Mouse (Mus musculus) kidney, embryonic 16.5 days (tissue): ENCODE measurements around the gene Atxn7l3. TPM values are rescaled to one million over a fixed set of nuclear protein-coding genes. Genes with fewer than 3 reads are reported as not detected.
A peak's percentile ranks its signal among the peaks of the same experiment; 100 is the strongest.

ENCODE experiments used
- ATAC-seq: fragments of 200-750 bp; cut with Nextera tagmentation; 2 replicates; pipeline ENCODE4 v1.8.0; 2017; ENCODE audit warnings: moderate TSS enrichment; ENCODE audit not compliant: low FRiP score, low TSS enrichment
- H3K27ac ChIP-seq: fragments of 300-500 bp; sonication (generic); 2 replicates; pipeline ENCODE4 v1.5.1; 2014; ENCODE audit warnings: low read length
- H3K27me3 ChIP-seq: fragments of 300-500 bp; sonication (generic); 2 replicates; pipeline ENCODE4 v1.6.1; 2014; ENCODE audit warnings: low read length, control low read depth, mixed read lengths; ENCODE audit not compliant: insufficient read depth
- H3K36me3 ChIP-seq: fragments of 300-500 bp; sonication (generic); 2 replicates; pipeline ENCODE4 v1.6.1; 2014; ENCODE audit warnings: low read length, control low read depth, mixed read lengths; ENCODE audit not compliant: insufficient read depth
- H3K4me1 ChIP-seq: fragments of 300-500 bp; sonication (generic); 2 replicates; pipeline ENCODE4 v1.6.1; 2014; ENCODE audit warnings: low read length, control low read depth, mixed read lengths; ENCODE audit not compliant: insufficient read depth
- H3K4me2 ChIP-seq: fragments of 300-500 bp; sonication (generic); replicated peaks from 2 replicates; pipeline ENCODE4 v1.6.1; 2014; ENCODE audit warnings: low read depth, low read length
- H3K4me3 ChIP-seq: fragments of 300-500 bp; sonication (generic); 2 replicates; pipeline ENCODE4 v1.5.1; 2014; ENCODE audit warnings: mild to moderate bottlenecking, low read length
- H3K9ac ChIP-seq: fragments of 300-500 bp; sonication (generic); replicated peaks from 2 replicates; pipeline ENCODE4 v1.6.1; 2014; ENCODE audit warnings: low read length
- H3K9me3 ChIP-seq: fragments of 300-500 bp; sonication (generic); 2 replicates; pipeline ENCODE4 v1.6.1; 2016; ENCODE audit warnings: low read length, control low read depth
- WGBS: fragments of 180-500 bp; shearing (Covaris S2); extraction: QIAGEN DNeasy Blood & Tissue Kit; methylation state at CpG from one replicate; pipeline ENCODE4 v1.1.7; 2014; 5-methylcytosine and 5-hydroxymethylcytosine counted together
- polyA plus RNA-seq: library from polyadenylated mRNA; unstranded; fragments of >200 nt; fragmentation: Nextera tagmentation; extraction: Ambion mirVana; gene quantifications from 2 replicates; pipeline ENCODE4 v1.2.1, GENCODE M21; 2015

Gene Atxn7l3
- polyA plus RNA-seq, 1 experiment from 2014 or later, result 13.3 TPM

DNA sequence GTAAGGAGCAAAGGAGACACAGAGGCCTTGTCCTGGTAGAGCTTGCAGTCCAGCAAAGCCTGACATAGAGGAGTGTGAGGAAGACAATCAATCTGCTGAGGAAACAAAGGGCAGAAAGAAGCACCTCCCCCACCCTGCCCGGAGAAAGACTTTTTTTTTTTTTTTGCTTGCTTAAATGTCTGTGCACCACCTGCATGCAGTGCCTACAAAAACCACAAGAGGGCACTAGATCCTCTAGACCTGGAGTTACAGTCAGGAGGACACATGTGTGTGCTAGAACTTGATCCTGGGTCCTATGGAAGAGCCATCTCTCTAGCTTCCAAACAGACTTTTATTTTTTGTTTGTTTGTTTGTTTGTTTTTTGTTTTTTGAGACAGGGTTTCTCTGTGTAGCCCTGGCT lies 3.4 kb upstream of the Atxn7l3 start:
- 11% methylated on average over 1 of the region's 1 CpGs for WGBS
- Histone ChIP-seq H3K27me3 (no peaks in the 10 kb centered on the region), H3K4me1 (peaks cover 17% of the 10 kb centered on the region), H3K36me3 (no peaks in the 10 kb centered on the region), H3K9me3 (no peaks in the 10 kb centered on the region), H3K4me2 (no peak overlapping the region), H3K4me3 (no peak overlapping the region), H3K27ac (no peak overlapping the region), H3K9ac (no peak overlapping the region)
- ATAC-seq, result no peak

DNA sequence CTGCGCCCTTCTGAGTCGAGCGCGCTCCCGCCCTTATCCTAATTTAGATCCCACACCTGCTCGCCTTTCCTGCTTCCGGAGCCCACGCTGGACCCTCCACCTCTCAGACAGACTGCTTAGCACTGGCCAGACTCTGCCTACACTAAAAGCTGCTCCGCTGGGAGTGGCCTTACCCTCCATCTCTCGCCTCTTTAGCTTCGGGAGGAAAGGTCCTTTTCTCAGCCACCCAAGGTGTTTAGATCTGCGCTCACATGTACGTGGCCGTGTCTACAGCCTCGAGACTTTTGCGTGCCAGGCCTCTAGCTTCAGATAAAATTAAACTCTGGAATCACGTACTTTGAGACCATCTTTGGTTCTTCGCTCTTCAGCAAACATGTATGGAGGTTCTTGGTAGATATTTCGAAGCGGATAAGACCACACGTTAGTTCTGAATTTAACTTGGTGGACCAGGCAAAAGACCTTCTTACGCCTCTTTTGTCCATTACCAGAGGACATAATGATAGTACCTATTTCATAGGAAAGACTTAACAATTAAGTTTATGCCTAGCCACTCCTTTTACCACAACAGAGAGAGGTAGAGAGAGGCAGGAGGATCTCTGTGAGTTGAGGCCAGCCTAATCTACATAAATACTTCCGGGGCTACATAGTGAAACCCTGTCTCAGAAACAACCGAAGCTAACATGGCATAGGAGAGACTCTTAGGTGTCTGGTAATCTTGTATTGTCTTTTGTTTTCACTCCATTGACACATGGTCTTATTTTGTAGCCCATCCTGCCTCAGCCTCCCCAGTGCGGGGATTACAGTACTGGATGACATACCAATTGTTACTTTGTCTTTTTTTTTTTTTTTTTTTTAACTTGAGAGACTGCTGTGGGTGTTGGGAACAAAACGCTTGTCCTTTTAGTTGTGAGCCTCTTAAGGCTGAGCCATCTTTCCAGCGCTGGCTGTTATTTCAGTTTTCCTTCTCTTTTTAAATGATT lies 1.4 kb upstream of the Atxn7l3 start:
- Histone ChIP-seq H3K4me1 (peaks cover 23% of the 10 kb centered on the region), H3K36me3 (peaks cover 13% of the 10 kb centered on the region), H3K27ac (peak overlapping the region; percentile 99), H3K4me3 (peak overlapping the region; percentile 81), H3K9me3 (no peaks in the 10 kb centered on the region), H3K27me3 (no peaks in the 10 kb centered on the region), H3K4me2 (peak overlapping the region; percentile 70), H3K9ac (peak overlapping the region; percentile 80)
- peak; percentile 29 for ATAC-seq
- 23% methylated on average over 27 of the region's 27 CpGs for WGBS

DNA sequence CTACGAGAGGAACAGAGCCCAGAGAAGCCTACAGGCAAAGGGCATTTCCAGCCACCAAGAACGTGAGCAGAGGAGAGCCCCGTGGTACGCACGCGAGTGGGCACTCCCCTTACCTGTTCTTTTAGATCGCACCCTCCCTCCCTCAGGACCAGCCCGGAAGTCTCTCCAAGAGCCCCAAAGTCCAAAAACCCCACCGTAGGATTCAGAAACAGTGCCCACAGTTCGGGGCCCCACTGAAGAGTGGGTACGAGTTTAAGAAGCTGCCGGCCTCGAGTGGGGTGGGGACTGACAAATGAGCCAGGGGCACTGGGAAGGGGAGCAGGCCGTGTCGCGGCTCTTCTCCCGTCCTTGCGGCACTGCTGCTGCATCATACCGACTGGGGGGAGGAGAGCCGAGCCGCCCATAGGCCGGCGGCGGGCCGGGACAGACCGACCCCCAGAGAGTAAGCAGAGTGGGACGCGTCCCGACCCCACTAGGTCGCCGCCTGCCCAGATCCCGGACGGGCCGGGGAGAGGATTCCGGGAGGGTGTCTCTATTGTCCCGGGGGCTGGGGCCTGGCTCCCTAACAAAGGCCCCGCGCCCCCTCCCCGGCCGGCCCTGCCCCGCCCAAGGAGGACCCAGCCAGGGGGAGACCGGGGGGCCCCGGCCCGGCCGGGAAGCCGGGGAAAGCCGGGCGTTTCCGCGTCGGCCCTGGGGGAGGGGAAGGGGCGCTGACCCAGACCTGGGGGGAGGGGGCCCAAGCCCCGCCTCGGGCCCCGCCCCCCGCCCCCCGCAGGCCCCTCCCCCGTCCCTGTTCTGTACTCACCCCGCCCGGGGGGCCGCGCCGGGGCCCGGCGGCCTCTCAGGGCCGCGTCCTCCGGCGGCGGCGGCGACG lies 596 bp downstream of the Atxn7l3 start:
- no peaks in the 10 kb centered on the region for H3K9me3 ChIP-seq
- peak; percentile 25 for ATAC-seq
- under 1% methylated on average over 33 of the region's 73 CpGs for WGBS

DNA sequence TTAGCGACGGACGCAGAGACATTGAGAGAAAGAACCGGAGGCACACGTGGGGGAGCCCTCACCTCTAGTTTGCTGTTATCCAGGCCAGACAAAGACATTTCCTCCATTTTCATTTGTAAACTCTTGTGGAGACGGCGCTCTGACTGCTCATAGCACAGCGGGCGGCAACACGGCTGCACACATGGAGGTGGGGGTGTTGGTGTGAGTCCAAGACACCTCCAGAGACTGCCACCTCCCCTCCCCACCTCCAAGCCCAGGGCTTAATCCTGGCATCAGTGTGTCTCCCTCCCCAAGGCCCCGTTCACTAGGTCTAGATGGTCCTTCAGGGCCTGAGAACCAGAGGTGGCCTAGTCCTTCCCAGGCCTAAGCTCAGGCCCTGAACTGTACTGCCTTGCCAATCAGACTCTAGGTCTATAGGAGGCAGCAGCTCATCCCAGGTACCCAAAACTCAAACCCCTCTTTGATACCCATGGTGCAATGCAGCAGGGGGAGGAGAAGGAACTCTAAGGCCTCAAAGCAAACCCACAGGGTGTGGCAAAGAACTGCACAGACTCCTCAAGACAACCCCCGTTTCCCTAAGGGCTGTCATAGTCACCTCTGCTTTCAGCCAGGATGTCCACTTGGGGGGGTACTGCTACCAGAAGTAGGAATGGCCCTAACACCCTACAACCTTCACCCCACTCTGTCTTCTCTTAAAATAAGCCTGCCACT lies 1.4 kb downstream of the Atxn7l3 start:
- peak overlapping the region; percentile 92 for H3K9ac ChIP-seq
- H3K27me3 ChIP-seq, result no peaks in the 10 kb centered on the region
- H3K27ac ChIP-seq, result peak overlapping the region; percentile 99
- peaks cover 23% of the 10 kb centered on the region for H3K4me1 ChIP-seq
- peak overlapping the region; percentile 70 for H3K4me2 ChIP-seq
- ATAC-seq, result 0 out of 2 replicates have a peak, but pooled peaks have one; percentile 1
- 70% methylated on average over 12 of the region's 12 CpGs for WGBS
- H3K4me3 ChIP-seq, result peak overlapping the region; percentile 81
- H3K36me3 ChIP-seq, result peaks cover 39% of the 10 kb centered on the region
- no peaks in the 10 kb centered on the region for H3K9me3 ChIP-seq

More for the DNA sequence above, 596 bp downstream of the Atxn7l3 start:
- H3K4me3 ChIP-seq, result peak overlapping the region; percentile 81
- peaks cover 33% of the 10 kb centered on the region for H3K36me3 ChIP-seq
- peak overlapping the region; percentile 92 for H3K9ac ChIP-seq
- H3K4me2 ChIP-seq, result peak overlapping the region; percentile 70
- H3K27me3 ChIP-seq, result no peaks in the 10 kb centered on the region
- peaks cover 23% of the 10 kb centered on the region for H3K4me1 ChIP-seq
- H3K27ac ChIP-seq, result peak overlapping the region; percentile 99

DNA sequence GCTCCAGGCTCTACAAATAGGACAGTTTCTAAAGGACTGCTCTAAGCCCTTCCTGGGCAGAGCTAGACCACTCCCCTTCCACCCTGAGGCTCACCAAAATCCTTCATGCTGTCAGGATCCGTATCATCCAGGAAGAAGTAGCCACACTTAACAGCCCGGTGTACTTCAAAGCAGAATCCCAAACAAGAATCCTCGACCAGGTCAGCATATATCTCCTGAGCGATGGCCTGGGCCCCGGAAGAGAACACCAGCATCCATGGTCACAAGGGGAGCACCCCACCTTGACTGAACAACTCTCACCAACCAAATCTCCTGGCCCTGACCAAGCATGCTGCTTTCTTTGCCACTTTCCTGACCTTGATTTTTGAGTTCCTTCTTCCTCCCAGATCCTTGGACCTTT lies 2.0 kb downstream of the Atxn7l3 start:
- Histone ChIP-seq H3K4me2 (no peak overlapping the region), H3K4me1 (peaks cover 24% of the 10 kb centered on the region), H3K36me3 (peaks cover 39% of the 10 kb centered on the region), H3K27ac (no peak overlapping the region), H3K27me3 (no peaks in the 10 kb centered on the region), H3K4me3 (no peak overlapping the region), H3K9ac (0 out of 2 replicates have a peak overlapping the region, but pooled peaks have one; percentile 92), H3K9me3 (no peaks in the 10 kb centered on the region)
- 67% methylated on average over 5 of the region's 5 CpGs for WGBS
- ATAC-seq, result no peak

DNA sequence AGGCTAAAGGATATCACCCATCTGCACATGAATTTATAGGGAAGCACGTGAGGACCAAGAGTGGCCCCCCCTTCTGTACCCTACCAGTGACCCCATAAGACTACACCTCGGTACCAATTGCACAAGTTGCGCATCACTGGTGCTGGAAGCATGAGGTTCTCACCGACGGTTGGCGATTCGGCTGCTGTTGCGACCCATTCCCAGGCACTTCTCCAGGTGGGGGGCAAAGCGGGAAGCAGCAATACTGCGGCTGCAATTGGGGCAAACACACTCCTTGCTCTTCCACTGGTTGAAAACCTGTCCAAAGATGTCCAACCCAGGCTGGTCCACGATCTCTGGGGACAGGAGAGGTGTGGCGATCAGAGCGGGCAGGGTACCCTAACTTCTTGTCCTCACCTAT lies 2.5 kb downstream of the Atxn7l3 start:
- Histone ChIP-seq H3K4me2 (no peak overlapping the region), H3K27me3 (no peaks in the 10 kb centered on the region), H3K27ac (no peak overlapping the region), H3K4me1 (peaks cover 26% of the 10 kb centered on the region), H3K9ac (no peak overlapping the region), H3K9me3 (no peaks in the 10 kb centered on the region), H3K36me3 (peaks cover 41% of the 10 kb centered on the region), H3K4me3 (no peak overlapping the region)
- WGBS, result 92% methylated on average over 13 of the region's 13 CpGs
- ATAC-seq, result no peak

DNA sequence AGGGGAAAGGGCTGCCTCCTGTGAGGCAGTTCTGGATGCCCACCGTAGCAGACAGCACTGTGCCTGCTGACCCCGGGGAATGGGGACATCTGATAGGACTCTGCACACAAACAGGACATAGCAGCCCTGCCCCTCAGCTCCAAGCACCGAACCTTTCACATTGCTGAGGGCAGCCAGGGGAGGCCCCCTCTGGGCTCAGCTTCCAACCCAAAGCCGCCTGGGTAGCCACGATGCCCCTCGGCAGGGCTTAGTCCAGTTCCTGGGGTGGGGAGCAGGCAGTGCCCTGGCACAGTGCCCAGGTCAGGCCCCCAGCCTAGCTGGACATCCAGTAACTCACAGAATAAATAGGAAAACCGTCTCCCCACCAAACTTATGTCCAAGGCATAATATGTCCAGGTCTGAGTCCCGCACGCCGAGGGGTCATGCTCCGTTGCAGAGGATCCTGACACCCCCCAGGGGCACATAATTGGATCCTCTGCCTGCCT lies 5.3 kb downstream of the Atxn7l3 start:
- Histone ChIP-seq H3K4me1 (peaks cover 24% of the 10 kb centered on the region), H3K9me3 (no peaks in the 10 kb centered on the region), H3K27ac (no peak overlapping the region), H3K4me2 (no peak overlapping the region), H3K27me3 (no peaks in the 10 kb centered on the region), H3K9ac (no peak overlapping the region), H3K4me3 (no peak overlapping the region), H3K36me3 (peaks cover 59% of the 10 kb centered on the region)
- WGBS, result 82% methylated on average over 11 of the region's 11 CpGs
- no peak for ATAC-seq

DNA sequence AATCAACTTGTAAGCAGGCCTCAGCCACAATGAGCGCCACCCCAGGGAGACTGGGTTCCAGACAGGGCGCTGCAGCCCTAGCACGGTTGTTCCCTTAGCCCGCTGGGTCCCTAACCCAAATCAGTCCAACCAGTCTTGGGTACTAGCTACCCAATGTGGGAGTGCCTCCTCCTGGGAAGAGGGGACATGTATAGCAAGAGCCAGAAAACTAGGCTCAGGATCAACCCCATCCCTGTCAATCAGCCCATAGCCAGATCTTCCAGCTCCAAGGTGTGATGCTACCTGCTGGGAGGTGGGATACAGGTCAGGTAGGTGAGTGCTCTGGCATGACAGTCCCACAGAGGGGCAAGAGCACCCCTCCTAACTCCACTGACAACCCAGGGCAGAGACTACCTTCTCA lies 6.3 kb downstream of the Atxn7l3 start:
- Histone ChIP-seq H3K4me2 (no peak overlapping the region), H3K27me3 (no peaks in the 10 kb centered on the region), H3K4me1 (peaks cover 26% of the 10 kb centered on the region), H3K9me3 (no peaks in the 10 kb centered on the region), H3K27ac (no peak overlapping the region), H3K4me3 (no peak overlapping the region), H3K36me3 (peaks cover 59% of the 10 kb centered on the region), H3K9ac (no peak overlapping the region)
- no peak for ATAC-seq
- 83% methylated on average over 4 of the region's 4 CpGs for WGBS

DNA sequence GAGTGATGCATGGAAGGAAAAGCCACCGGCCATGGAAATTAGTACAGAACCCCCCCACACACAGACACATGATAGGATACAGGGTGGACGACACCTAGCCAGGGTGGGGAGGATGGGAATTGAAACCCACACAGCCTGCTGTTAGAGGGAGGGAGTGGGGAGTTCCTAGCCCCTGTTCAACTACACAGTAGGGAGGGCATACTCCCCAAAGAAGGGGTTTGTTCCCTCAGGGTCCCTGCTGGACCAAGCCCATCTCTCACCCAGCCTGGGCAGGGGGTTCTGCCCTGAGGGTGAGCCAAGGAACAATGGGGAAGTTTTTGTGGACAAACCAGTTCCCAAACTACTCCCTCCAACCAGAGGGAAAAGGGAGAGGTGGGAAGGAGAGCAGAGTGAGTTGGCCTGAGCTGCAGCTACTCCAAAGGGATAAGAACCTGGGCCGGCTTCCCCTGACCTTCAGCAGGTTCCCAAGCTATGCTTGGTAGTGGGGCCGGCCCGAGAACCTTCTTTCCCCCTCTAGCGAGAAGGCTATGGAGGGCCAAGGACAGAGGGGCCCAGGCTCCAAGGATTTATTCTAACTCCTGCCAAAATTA lies 6.8 kb downstream of the Atxn7l3 start:
- H3K36me3 ChIP-seq, result peaks cover 59% of the 10 kb centered on the region

More for the DNA sequence above, 6.8 kb downstream of the Atxn7l3 start:
- Histone ChIP-seq H3K9me3 (no peaks in the 10 kb centered on the region), H3K27me3 (no peaks in the 10 kb centered on the region), H3K4me1 (peaks cover 20% of the 10 kb centered on the region), H3K27ac (no peak overlapping the region), H3K4me3 (no peak overlapping the region), H3K9ac (no peak overlapping the region), H3K4me2 (no peak overlapping the region)
- 49% methylated on average over 6 of the region's 6 CpGs for WGBS
- ATAC-seq, result no peak
